Mouse (Mus musculus): Measurements from ENCODE around the gene Apom. TPM values are rescaled to one million over a fixed set of nuclear protein-coding genes. Genes with fewer than 3 reads are reported as not detected.
A peak's percentile ranks its signal among the peaks of the same experiment; 100 is the strongest.

Apom gene
- polyA plus RNA-seq, 1 experiment from 2014 or later: 0.34 TPM

- H3K36me3 ChIP-seq (ENCODE audit: control insufficient read depth, insufficient read depth, low read length): peaks cover 56% of the 10 kb centered on the region
- no peak overlapping the region for H3K4me3 ChIP-seq (ENCODE audit: control insufficient read depth in 1 of 2, insufficient read depth in 1 of 2, low read depth in 1 of 2, low read length in 2 of 2)
- no peak overlapping the region for H3K27ac ChIP-seq (replicated peaks in 1 of 2; ENCODE audit: control insufficient read depth in 1 of 2, insufficient read depth in 1 of 2, low read depth in 2 of 2, low read length in 2 of 2)
- H3K9ac ChIP-seq (ENCODE audit: low read length): no peak overlapping the region
- peaks cover 7 to 12% of the 10 kb centered on the region in 2 experiments; a peak in 3 of 4 replicates for H3K4me1 ChIP-seq (ENCODE audit: control insufficient read depth in 2 of 2, insufficient read depth in 2 of 2, low read length in 2 of 2)
- 80% methylated on average over 7 of the region's 7 CpGs for WGBS
- H3K9me3 ChIP-seq (ENCODE audit: control insufficient read depth, low read length): no peaks in the 10 kb centered on the region
- no peak overlapping the region for H3K4me2 ChIP-seq (ENCODE audit: low read length)
- no peaks in the 10 kb centered on the region for H3K27me3 ChIP-seq (ENCODE audit: control insufficient read depth, insufficient read depth, low read length)
- ATAC-seq (ENCODE audit: insufficient number of reproducible peaks, insufficient read depth, low FRiP score, low read depth): no peak
Measured at GRCm38 (mm10) chr17:35104079-35104478, 27.8 kb downstream of the Apom start.

GRCm38 (mm10) chr17:35103221-35103690, 28.6 kb downstream of the Apom start:
- 46% methylated on average over 6 of the region's 6 CpGs for WGBS

GRCm38 (mm10) chr17:35102299-35102698, 29.6 kb downstream of the Apom start:
- Histone ChIP-seq H3K27me3 (ENCODE audit: control insufficient read depth, insufficient read depth, low read length) (no peaks in the 10 kb centered on the region), H3K36me3 (ENCODE audit: control insufficient read depth, insufficient read depth, low read length) (peaks cover 73% of the 10 kb centered on the region), H3K4me1 (ENCODE audit: control insufficient read depth in 2 of 2, insufficient read depth in 2 of 2, low read length in 2 of 2) (peaks cover 7 to 12% of the 10 kb centered on the region in 2 experiments; a peak in 3 of 4 replicates), H3K27ac (replicated peaks in 1 of 2; ENCODE audit: control insufficient read depth in 1 of 2, insufficient read depth in 1 of 2, low read depth in 2 of 2, low read length in 2 of 2) (no peak overlapping the region), H3K4me3 (ENCODE audit: control insufficient read depth in 1 of 2, insufficient read depth in 1 of 2, low read depth in 1 of 2, low read length in 2 of 2) (no peak overlapping the region), H3K4me2 (ENCODE audit: low read length) (no peak overlapping the region), H3K9me3 (ENCODE audit: control insufficient read depth, low read length) (no peaks in the 10 kb centered on the region), H3K9ac (ENCODE audit: low read length) (peak overlapping the region; percentile 10; the same call in 1 of the 2 replicates)
- no peak for ATAC-seq (ENCODE audit: insufficient number of reproducible peaks, insufficient read depth, low FRiP score, low read depth)
- WGBS: 57% methylated on average over 8 of the region's 8 CpGs

More at GRCm38 (mm10) chr17:35103221-35103690, 28.6 kb downstream of the Apom start:
- H3K4me3 ChIP-seq (ENCODE audit: control insufficient read depth in 1 of 2, insufficient read depth in 1 of 2, low read depth in 1 of 2, low read length in 2 of 2): no peak overlapping the region
- H3K4me2 ChIP-seq (ENCODE audit: low read length): no peak overlapping the region
- no peak overlapping the region for H3K9ac ChIP-seq (ENCODE audit: low read length)
- H3K27me3 ChIP-seq (ENCODE audit: control insufficient read depth, insufficient read depth, low read length): no peaks in the 10 kb centered on the region
- H3K27ac ChIP-seq (replicated peaks in 1 of 2; ENCODE audit: control insufficient read depth in 1 of 2, insufficient read depth in 1 of 2, low read depth in 2 of 2, low read length in 2 of 2): no peak overlapping the region; a peak in 1 of 4 replicates
- peaks cover 7 to 12% of the 10 kb centered on the region in 2 experiments; a peak in 3 of 4 replicates for H3K4me1 ChIP-seq (ENCODE audit: control insufficient read depth in 2 of 2, insufficient read depth in 2 of 2, low read length in 2 of 2)
- no peak for ATAC-seq (ENCODE audit: insufficient number of reproducible peaks, insufficient read depth, low FRiP score, low read depth)
- H3K36me3 ChIP-seq (ENCODE audit: control insufficient read depth, insufficient read depth, low read length): peaks cover 64% of the 10 kb centered on the region
- H3K9me3 ChIP-seq (ENCODE audit: control insufficient read depth, low read length): no peaks in the 10 kb centered on the region

- no peak for ATAC-seq (ENCODE audit: insufficient number of reproducible peaks, insufficient read depth, low FRiP score, low read depth)
- H3K9me3 ChIP-seq (ENCODE audit: control insufficient read depth, low read length): no peaks in the 10 kb centered on the region
- no peaks in the 10 kb centered on the region for H3K27me3 ChIP-seq (ENCODE audit: control insufficient read depth, insufficient read depth, low read length)
- no peak overlapping the region for H3K27ac ChIP-seq (replicated peaks in 1 of 2; ENCODE audit: control insufficient read depth in 1 of 2, insufficient read depth in 1 of 2, low read depth in 2 of 2, low read length in 2 of 2)
- H3K36me3 ChIP-seq (ENCODE audit: control insufficient read depth, insufficient read depth, low read length): peaks cover 84% of the 10 kb centered on the region
- H3K4me2 ChIP-seq (ENCODE audit: low read length): no peak overlapping the region
- H3K4me1 ChIP-seq (ENCODE audit: control insufficient read depth in 2 of 2, insufficient read depth in 2 of 2, low read length in 2 of 2): peaks cover 7 to 12% of the 10 kb centered on the region in 2 experiments; a peak in 3 of 4 replicates
- H3K9ac ChIP-seq (ENCODE audit: low read length): no peak overlapping the region
- WGBS: 87% methylated on average over 11 of the region's 11 CpGs
- H3K4me3 ChIP-seq (ENCODE audit: control insufficient read depth in 1 of 2, insufficient read depth in 1 of 2, low read depth in 1 of 2, low read length in 2 of 2): no peak overlapping the region
Measured at GRCm38 (mm10) chr17:35101161-35101560, 30.7 kb downstream of the Apom start.

- peaks cover 6 to 12% of the 10 kb centered on the region in 2 experiments; a peak in 3 of 4 replicates for H3K4me1 ChIP-seq (ENCODE audit: control insufficient read depth in 2 of 2, insufficient read depth in 2 of 2, low read length in 2 of 2)
- peaks cover 92% of the 10 kb centered on the region for H3K36me3 ChIP-seq (ENCODE audit: control insufficient read depth, insufficient read depth, low read length)
- 47% methylated on average over 10 of the region's 10 CpGs for WGBS
- no peak overlapping the region for H3K4me3 ChIP-seq (ENCODE audit: control insufficient read depth in 1 of 2, insufficient read depth in 1 of 2, low read depth in 1 of 2, low read length in 2 of 2)
- no peak for ATAC-seq (ENCODE audit: insufficient number of reproducible peaks, insufficient read depth, low FRiP score, low read depth)
- no peaks in the 10 kb centered on the region for H3K27me3 ChIP-seq (ENCODE audit: control insufficient read depth, insufficient read depth, low read length)
- no peak overlapping the region for H3K9ac ChIP-seq (ENCODE audit: low read length)
- no peaks in the 10 kb centered on the region for H3K9me3 ChIP-seq (ENCODE audit: control insufficient read depth, low read length)
- no peak overlapping the region for H3K4me2 ChIP-seq (ENCODE audit: low read length)
- H3K27ac ChIP-seq (replicated peaks in 1 of 2; ENCODE audit: control insufficient read depth in 1 of 2, insufficient read depth in 1 of 2, low read depth in 2 of 2, low read length in 2 of 2): no peak overlapping the region
Measured at GRCm38 (mm10) chr17:35100196-35100765, 31.6 kb downstream of the Apom start.

- H3K4me1 ChIP-seq (ENCODE audit: control insufficient read depth in 2 of 2, insufficient read depth in 2 of 2, low read length in 2 of 2): no peaks in the 10 kb centered on the region; a peak in 1 of 4 replicates
- 90% methylated on average over 12 of the region's 12 CpGs for WGBS
- no peaks in the 10 kb centered on the region for H3K9me3 ChIP-seq (ENCODE audit: control insufficient read depth, low read length)
- H3K9ac ChIP-seq (ENCODE audit: low read length): no peak overlapping the region
- no peak for ATAC-seq (ENCODE audit: insufficient number of reproducible peaks, insufficient read depth, low FRiP score, low read depth)
- no peak overlapping the region for H3K4me2 ChIP-seq (ENCODE audit: low read length)
- H3K27me3 ChIP-seq (ENCODE audit: control insufficient read depth, insufficient read depth, low read length): no peaks in the 10 kb centered on the region
- no peak overlapping the region for H3K27ac ChIP-seq (replicated peaks in 1 of 2; ENCODE audit: control insufficient read depth in 1 of 2, insufficient read depth in 1 of 2, low read depth in 2 of 2, low read length in 2 of 2)
- H3K4me3 ChIP-seq (ENCODE audit: control insufficient read depth in 1 of 2, insufficient read depth in 1 of 2, low read depth in 1 of 2, low read length in 2 of 2): no peak overlapping the region
- peaks cover 98% of the 10 kb centered on the region for H3K36me3 ChIP-seq (ENCODE audit: control insufficient read depth, insufficient read depth, low read length)
Measured at GRCm38 (mm10) chr17:35097164-35097655, 34.6 kb downstream of the Apom start.

- Histone ChIP-seq H3K27me3 (ENCODE audit: control insufficient read depth, insufficient read depth, low read length) (no peaks in the 10 kb centered on the region), H3K4me3 (ENCODE audit: control insufficient read depth in 1 of 2, insufficient read depth in 1 of 2, low read depth in 1 of 2, low read length in 2 of 2) (no peak overlapping the region), H3K27ac (replicated peaks in 1 of 2; ENCODE audit: control insufficient read depth in 1 of 2, insufficient read depth in 1 of 2, low read depth in 2 of 2, low read length in 2 of 2) (no peak overlapping the region; a peak in 1 of 4 replicates), H3K4me1 (ENCODE audit: control insufficient read depth in 2 of 2, insufficient read depth in 2 of 2, low read length in 2 of 2) (no peaks in the 10 kb centered on the region), H3K36me3 (ENCODE audit: control insufficient read depth, insufficient read depth, low read length) (peaks cover 97% of the 10 kb centered on the region), H3K9me3 (ENCODE audit: control insufficient read depth, low read length) (no peaks in the 10 kb centered on the region), H3K9ac (ENCODE audit: low read length) (peak overlapping the region; percentile 16; the same call in 1 of the 2 replicates), H3K4me2 (ENCODE audit: low read length) (no peak overlapping the region)
- 83% methylated on average over 12 of the region's 12 CpGs for WGBS
- ATAC-seq (ENCODE audit: insufficient number of reproducible peaks, insufficient read depth, low FRiP score, low read depth): no peak
Measured at GRCm38 (mm10) chr17:35096597-35096996, 35.3 kb downstream of the Apom start.

All from heart, embryonic 14.5 days (tissue).